Mouse (Mus musculus): ENCODE results near the gene Gm10310.
"Not testable (repeated sequence)": the region's sequence is repeated elsewhere in the genome, so short reads cannot be mapped to it uniquely, and the experiment has no call there.

Gm10310 gene

DNA sequence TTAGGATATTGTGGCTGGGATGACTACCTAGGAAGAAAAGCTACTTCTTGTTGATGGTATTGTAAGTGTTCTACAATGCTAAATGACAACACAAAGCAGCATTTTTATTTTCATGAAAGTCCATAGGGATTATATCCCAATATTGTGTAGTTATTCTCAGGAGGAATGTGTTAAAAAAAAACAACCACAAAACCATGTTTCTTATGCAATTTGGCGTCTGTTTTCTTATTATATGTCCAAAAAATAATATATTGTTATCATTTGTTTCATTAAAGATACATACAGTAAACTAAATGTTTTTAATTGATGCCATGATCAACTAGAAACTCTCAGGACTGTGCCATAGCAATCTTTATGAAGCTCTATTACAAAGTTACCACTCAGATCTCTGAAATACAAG, at the start of gene Gm10310:
Gene Gm10310 (minus strand): TSS at position 101 of the 400 bp plus-strand sequence.
- H3K27me3 ChIP-seq (ENCODE audit: control insufficient read depth, insufficient read depth, low read length, poor library complexity, severe bottlenecking); DNase-seq (ENCODE audit: low read depth, low spot score); H3K36me3 ChIP-seq (ENCODE audit: control insufficient read depth, insufficient read depth, low read length, poor library complexity, severe bottlenecking): not testable (repeated sequence)

DNA sequence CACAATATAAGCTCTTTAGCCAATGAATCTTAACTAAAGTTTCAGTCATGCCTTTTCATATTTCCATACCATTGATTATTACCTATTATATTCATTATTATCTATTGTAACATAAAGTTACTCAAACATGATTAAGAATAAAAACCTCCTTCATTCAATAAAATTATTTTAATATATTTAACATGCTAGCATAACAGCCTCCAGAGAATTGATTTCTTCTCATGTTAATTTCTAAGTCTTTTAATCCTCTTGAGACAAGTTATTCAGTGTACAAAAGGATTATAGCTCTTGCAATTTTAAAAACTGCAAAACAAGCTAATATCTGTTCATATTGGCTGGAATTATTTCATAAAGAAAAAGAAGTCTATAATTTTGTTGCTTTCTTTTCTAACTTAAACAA, 45.2 kb upstream of the Gm10310 start, which contains the start of gene Olfr821:
Gene Olfr821 (plus strand): TSS at position 301 of the 400 bp plus-strand sequence.
- DNase-seq (ENCODE audit: low read depth, low spot score), result no peak
- Histone ChIP-seq H3K27me3 (ENCODE audit: control insufficient read depth, insufficient read depth, low read length, poor library complexity, severe bottlenecking) (no peaks in the 10 kb centered on the region), H3K36me3 (ENCODE audit: control insufficient read depth, insufficient read depth, low read length, poor library complexity, severe bottlenecking) (no peaks in the 10 kb centered on the region)

DNA sequence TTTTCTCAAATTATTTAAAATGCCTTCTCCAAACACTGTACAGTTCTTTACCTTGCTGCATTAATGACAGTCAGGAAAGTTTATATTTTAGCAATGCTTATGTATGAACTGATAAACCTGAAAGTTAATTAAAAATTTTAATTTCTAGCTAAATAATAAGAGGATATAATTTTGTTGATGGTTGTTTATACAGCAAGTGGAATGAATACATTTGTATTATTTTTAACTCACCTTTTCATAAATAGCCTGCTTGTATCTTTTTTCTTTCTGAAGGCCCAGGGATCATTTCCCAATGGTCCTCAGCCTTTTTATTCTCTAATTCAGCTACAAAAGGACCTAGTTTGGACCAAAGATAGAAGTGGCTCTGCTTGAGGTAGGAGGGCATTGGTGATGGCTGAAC, 27.5 kb upstream of the Gm10310 start, which contains the start of gene Olfr820:
Gene Olfr820 (plus strand): TSS at position 301 of the 400 bp plus-strand sequence.
- DNase-seq (ENCODE audit: low read depth, low spot score), result no peak

DNA sequence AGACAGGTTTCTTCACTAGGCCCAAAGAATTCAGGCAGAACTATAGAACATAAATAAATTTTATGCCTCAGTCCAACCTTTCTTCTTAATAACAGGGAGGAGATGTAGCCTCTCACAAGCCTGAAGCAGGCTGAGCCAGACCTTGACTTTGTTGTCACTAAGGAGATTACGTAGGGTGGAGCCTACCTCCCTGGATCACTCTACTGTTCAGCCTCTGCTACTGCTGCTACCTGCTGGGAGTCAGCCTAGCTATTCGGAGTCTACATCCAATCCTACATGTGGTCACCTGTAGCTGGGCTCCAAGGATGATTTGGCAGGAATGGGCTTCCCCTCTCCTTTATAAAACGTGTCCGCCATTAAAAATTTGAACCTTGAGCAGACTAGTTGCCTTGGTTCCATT, 20.5 kb upstream of the Gm10310 start:
- H3K36me3 ChIP-seq (ENCODE audit: control insufficient read depth, insufficient read depth, low read length, poor library complexity, severe bottlenecking); DNase-seq (ENCODE audit: low read depth, low spot score); H3K27me3 ChIP-seq (ENCODE audit: control insufficient read depth, insufficient read depth, low read length, poor library complexity, severe bottlenecking): not testable (repeated sequence)

More for the DNA sequence above, 27.5 kb upstream of the Gm10310 start, which contains the start of gene Olfr820:
- H3K36me3 ChIP-seq (ENCODE audit: control insufficient read depth, insufficient read depth, low read length, poor library complexity, severe bottlenecking), result no peaks in the 10 kb centered on the region
- H3K27me3 ChIP-seq (ENCODE audit: control insufficient read depth, insufficient read depth, low read length, poor library complexity, severe bottlenecking), result no peaks in the 10 kb centered on the region

DNA sequence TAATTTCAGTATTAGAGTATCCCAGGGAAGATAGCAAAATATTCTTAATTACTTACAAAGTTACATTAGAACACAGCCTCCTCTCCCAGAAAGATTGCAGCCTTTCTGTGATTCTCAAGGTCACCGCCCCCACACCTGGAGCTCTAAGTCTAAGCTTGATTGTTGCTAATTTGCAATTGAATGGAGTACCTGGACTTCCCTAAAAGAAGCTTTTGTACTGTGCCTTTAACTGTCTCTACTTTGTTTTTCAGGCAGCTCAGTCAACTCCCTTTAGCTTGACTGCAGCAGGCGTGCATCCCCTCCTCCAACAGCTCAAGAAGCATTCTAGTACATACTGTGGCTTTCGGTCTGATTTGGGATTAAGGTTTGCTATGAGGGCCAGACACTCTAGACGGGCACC, 19.2 kb upstream of the Gm10310 start:
- H3K36me3 ChIP-seq (ENCODE audit: control insufficient read depth, insufficient read depth, low read length, poor library complexity, severe bottlenecking); H3K27me3 ChIP-seq (ENCODE audit: control insufficient read depth, insufficient read depth, low read length, poor library complexity, severe bottlenecking); DNase-seq (ENCODE audit: low read depth, low spot score): not testable (repeated sequence)

DNA sequence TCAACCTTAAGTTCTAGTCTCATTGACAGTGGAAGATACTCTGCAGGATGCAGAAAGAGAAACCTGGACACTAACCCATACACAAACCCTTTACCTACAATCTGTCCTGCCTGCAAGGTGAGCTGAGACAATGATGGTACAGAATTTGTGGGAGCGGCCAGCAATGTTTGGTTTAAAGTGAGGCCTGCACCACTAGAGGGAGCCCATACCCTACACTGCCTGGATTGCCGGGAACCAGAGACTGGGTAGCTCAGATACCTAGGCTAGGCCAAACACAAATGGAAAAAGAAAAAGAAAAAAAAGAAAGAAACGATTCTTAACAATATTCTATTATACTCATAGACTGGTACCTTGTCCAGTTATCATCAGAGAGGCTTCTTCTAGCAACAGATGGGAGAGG, 3.0 kb downstream of the Gm10310 start:
- H3K36me3 ChIP-seq (ENCODE audit: control insufficient read depth, insufficient read depth, low read length, poor library complexity, severe bottlenecking); H3K27me3 ChIP-seq (ENCODE audit: control insufficient read depth, insufficient read depth, low read length, poor library complexity, severe bottlenecking); DNase-seq (ENCODE audit: low read depth, low spot score): not testable (repeated sequence)

DNA sequence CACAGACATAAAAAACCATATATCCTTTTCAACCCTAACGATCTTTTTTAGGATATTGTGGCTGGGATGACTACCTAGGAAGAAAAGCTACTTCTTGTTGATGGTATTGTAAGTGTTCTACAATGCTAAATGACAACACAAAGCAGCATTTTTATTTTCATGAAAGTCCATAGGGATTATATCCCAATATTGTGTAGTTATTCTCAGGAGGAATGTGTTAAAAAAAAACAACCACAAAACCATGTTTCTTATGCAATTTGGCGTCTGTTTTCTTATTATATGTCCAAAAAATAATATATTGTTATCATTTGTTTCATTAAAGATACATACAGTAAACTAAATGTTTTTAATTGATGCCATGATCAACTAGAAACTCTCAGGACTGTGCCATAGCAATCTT, 8.8 kb downstream of the Gm10310 start, which contains the start of gene Olfr247:
Gene Olfr247 (minus strand): TSS at position 101 of the 400 bp plus-strand sequence.
- not testable (repeated sequence) for DNase-seq (ENCODE audit: low read depth, low spot score)

DNA sequence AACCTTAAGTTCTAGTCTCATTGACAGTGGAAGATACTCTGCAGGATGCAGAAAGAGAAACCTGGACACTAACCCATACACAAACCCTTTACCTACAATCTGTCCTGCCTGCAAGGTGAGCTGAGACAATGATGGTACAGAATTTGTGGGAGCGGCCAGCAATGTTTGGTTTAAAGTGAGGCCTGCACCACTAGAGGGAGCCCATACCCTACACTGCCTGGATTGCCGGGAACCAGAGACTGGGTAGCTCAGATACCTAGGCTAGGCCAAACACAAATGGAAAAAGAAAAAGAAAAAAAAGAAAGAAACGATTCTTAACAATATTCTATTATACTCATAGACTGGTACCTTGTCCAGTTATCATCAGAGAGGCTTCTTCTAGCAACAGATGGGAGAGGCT, 11.9 kb downstream of the Gm10310 start:
- not testable (repeated sequence) for H3K27me3 ChIP-seq (ENCODE audit: control insufficient read depth, insufficient read depth, low read length, poor library complexity, severe bottlenecking); DNase-seq (ENCODE audit: low read depth, low spot score); H3K36me3 ChIP-seq (ENCODE audit: control insufficient read depth, insufficient read depth, low read length, poor library complexity, severe bottlenecking)

More for the DNA sequence above, 8.8 kb downstream of the Gm10310 start, which contains the start of gene Olfr247:
- H3K36me3 ChIP-seq (ENCODE audit: control insufficient read depth, insufficient read depth, low read length, poor library complexity, severe bottlenecking); H3K27me3 ChIP-seq (ENCODE audit: control insufficient read depth, insufficient read depth, low read length, poor library complexity, severe bottlenecking): not testable (repeated sequence)

DNA sequence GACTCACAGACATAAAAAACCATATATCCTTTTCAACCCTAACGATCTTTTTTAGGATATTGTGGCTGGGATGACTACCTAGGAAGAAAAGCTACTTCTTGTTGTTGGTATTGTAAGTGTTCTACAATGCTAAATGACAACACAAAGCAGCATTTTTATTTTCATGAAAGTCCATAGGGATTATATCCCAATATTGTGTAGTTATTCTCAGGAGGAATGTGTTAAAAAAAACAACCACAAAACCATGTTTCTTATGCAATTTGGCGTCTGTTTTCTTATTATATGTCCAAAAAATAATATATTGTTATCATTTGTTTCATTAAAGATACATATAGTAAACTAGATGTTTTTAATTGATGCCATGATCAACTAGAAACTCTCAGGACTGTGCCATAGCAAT, 17.7 kb downstream of the Gm10310 start, which contains the start of gene Olfr819:
Gene Olfr819 (minus strand): TSS at position 101 of the 400 bp plus-strand sequence.
- not testable (repeated sequence) for H3K27me3 ChIP-seq (ENCODE audit: control insufficient read depth, insufficient read depth, low read length, poor library complexity, severe bottlenecking); H3K36me3 ChIP-seq (ENCODE audit: control insufficient read depth, insufficient read depth, low read length, poor library complexity, severe bottlenecking); DNase-seq (ENCODE audit: low read depth, low spot score)

DNA sequence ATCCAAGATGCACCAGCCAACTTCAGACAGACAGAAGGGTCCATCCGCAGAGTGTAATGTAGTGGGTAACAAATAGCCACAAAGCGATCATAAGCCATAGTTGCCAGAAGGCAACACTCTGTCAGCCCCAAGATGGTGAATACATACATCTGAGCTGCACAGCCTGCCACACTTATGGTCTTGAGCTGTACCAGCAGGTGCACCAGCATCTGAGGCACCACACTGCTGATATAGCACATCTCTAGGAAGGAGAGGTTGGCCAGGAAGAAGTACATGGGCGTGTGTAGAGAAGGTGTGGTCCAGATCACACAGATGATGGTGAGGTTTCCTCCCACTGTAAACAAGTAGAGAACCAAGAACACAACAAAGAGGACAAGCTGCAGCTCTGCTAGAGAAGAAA, 18.6 kb downstream of the Gm10310 start:
- H3K27me3 ChIP-seq (ENCODE audit: control insufficient read depth, insufficient read depth, low read length, poor library complexity, severe bottlenecking); DNase-seq (ENCODE audit: low read depth, low spot score); H3K36me3 ChIP-seq (ENCODE audit: control insufficient read depth, insufficient read depth, low read length, poor library complexity, severe bottlenecking): not testable (repeated sequence)

DNA sequence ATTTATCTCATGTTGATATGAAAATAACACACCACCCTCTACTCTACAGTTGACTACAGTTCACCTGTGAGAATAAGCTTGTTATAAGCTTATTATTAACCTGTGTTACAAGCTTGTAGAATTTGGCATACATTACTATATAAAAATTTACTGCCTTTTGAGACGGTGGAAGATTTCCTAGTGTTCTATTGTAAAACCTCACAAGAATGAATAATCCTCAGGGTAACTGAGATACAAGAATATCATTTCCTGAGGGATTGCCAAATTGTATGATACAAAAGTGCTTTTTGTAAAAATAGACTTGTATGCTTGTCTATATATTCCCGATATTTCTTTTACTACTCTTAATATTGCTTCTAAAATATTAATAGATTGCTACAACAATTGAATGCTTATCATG, 35.9 kb downstream of the Gm10310 start, which contains the start of gene Olfr818:
Gene Olfr818 (minus strand): TSS at position 101 of the 400 bp plus-strand sequence.
- DNase-seq (ENCODE audit: low read depth, low spot score), result no peak
- no peaks in the 10 kb centered on the region for H3K36me3 ChIP-seq (ENCODE audit: control insufficient read depth, insufficient read depth, low read length, poor library complexity, severe bottlenecking)

More for the DNA sequence above, 35.9 kb downstream of the Gm10310 start, which contains the start of gene Olfr818:
- no peaks in the 10 kb centered on the region for H3K27me3 ChIP-seq (ENCODE audit: control insufficient read depth, insufficient read depth, low read length, poor library complexity, severe bottlenecking)

All from splenic B cell, adult 2 months (primary cell).